Mouse (Mus musculus) thymus, adult 2 months (tissue): Measurements from ENCODE around the gene Mrtfa. TPM values are rescaled to one million over a fixed set of nuclear protein-coding genes. Genes with fewer than 3 reads are reported as not detected.
A peak's percentile ranks its signal among the peaks of the same experiment; 100 is the strongest.

Source experiments
- DNase-seq: peaks from one replicate; pipeline ENCODE4 v3.0.0; 2021
- H3K27ac ChIP-seq: fragments of 200-500 bp; 2 replicates; pipeline ENCODE4 v1.5.1; 2012; ENCODE audit warnings: low read length, control low read depth; ENCODE audit not compliant: control insufficient read depth, insufficient read depth
- H3K27me3 ChIP-seq: fragments of 200-500 bp; 2 replicates; pipeline ENCODE4 v1.6.1; 2012; ENCODE audit warnings: mild to moderate bottlenecking, low read length, moderate library complexity, mixed read lengths; ENCODE audit not compliant: control insufficient read depth, insufficient read depth
- H3K36me3 ChIP-seq: fragments of 200-500 bp; 2 replicates; pipeline ENCODE4 v1.6.1; 2012; ENCODE audit warnings: mild to moderate bottlenecking, low read length, moderate library complexity; ENCODE audit not compliant: control insufficient read depth, insufficient read depth
- H3K4me1 ChIP-seq: fragments of 200-500 bp; replicated peaks from 2 replicates; pipeline ENCODE4 v1.6.1; 2012; ENCODE audit warnings: low read length; ENCODE audit not compliant: control insufficient read depth, insufficient read depth
- H3K4me3 ChIP-seq: fragments of 200-500 bp; 2 replicates; pipeline ENCODE4 v1.5.1; 2012; ENCODE audit warnings: mild to moderate bottlenecking, low read length, control low read depth, moderate library complexity; ENCODE audit not compliant: control insufficient read depth, insufficient read depth
- CTCF ChIP-seq: fragments of 200-500 bp; IDR thresholded peaks from 2 replicates; pipeline ENCODE4 v1.5.1; 2012; ENCODE audit warnings: mild to moderate bottlenecking, control low read depth, low read length, moderate library complexity, borderline replicate concordance; ENCODE audit not compliant: control insufficient read depth, poor library complexity, insufficient read depth; ENCODE audit errors: extremely low read depth
- POLR2A ChIP-seq: fragments of 200-500 bp; IDR thresholded peaks from 2 replicates; pipeline ENCODE4 v1.6.1; 2012; ENCODE audit warnings: mild to moderate bottlenecking, low read length, control low read depth, moderate library complexity; ENCODE audit not compliant: control insufficient read depth, poor library complexity, insufficient read depth; ENCODE audit errors: extremely low read depth
- WGBS: fragments of 180-500 bp; shearing (Covaris S2); methylation state at CpG from one replicate; pipeline ENCODE4 v1.1.7; 2018; 5-methylcytosine and 5-hydroxymethylcytosine counted together
- polyA plus RNA-seq: library from polyadenylated mRNA; depleted of rRNA; stranded (reverse); fragments of >200 nt; gene quantifications from 2 replicates; pipeline ENCODE4 v1.2.3, GENCODE M21; 2012

Gene Mrtfa
- polyA plus RNA-seq, 1 experiment = 114 TPM

DNA sequence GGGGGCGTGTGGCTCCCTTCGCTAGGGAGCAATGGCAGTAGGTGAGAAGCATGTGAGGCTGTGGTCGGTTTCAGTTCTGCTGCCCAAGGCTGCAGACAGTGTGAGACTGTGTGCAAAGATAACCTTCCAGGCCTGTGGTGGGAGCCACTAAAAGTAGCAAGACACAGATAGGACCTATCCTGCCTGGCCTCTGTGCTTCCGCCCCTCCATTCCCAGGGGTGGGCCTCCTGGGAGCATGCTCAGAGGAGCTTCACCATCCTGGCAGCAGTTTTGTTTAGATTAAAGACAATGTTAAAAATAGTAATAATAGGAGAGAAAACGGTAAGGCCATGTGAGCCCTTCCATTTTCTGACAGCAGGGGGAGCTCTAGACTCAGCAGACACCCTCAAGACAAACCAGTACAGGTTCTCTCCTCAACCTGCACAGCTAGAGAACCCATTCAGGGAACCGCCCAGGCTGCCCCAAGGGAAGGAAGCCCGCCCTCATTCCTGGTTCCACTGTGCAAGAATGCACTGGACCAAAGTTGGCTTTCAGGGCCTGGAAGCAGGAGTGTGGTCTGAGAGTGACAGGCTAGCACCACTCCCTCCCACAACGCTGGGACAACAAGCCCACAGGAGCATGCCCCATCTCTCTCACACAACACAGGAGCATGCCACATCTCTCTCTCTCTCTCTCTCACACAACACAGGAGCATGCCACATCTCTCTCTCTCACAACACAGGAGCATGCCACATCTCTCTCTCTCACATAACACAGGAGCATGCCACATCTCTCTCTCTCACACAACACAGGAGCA lies 163.0 kb downstream of the Mrtfa start:
- no peak overlapping the region for H3K4me3 ChIP-seq
- peaks cover 8% of the 10 kb centered on the region for H3K36me3 ChIP-seq
- no peaks in the 10 kb centered on the region for H3K27me3 ChIP-seq
- H3K4me1 ChIP-seq = peaks cover 2% of the 10 kb centered on the region; the same call in 1 of the 2 replicates
- TF ChIP-seq CTCF = peak; percentile 40; the same call in 1 of the 2 replicates
- TF ChIP-seq POLR2A = no peak
- DNase-seq = peak; percentile 79
- H3K27ac ChIP-seq = no peak overlapping the region
- WGBS = 50% methylated on average over 8 of the region's 8 CpGs

- peaks cover 2% of the 10 kb centered on the region; the same call in 1 of the 2 replicates for H3K4me1 ChIP-seq
These were observed 163.7 kb downstream of the Mrtfa start for GRCm38 (mm10) chr15:81026901-81027300.

DNA sequence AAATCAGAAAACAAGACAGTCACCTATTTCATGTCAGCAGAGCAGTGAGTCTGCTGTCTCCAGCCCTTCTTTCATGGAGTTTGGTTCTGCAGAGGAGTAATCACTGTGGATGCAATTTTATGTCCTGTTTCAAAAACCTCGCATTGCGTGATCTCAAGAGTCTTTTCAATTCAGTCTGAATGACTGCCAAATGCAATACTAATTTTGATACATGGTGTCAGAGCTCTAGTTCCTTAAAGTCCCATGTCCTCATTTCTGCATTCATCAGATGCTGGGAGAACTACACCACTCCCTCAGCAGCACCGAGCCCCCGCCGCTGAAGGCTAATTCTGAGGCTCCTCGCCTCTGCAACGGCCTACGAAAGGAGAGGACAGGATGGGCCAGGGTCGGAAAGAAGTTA lies 166.7 kb downstream of the Mrtfa start:
- no peak for DNase-seq
- peaks cover 2% of the 10 kb centered on the region; the same call in 1 of the 2 replicates for H3K4me1 ChIP-seq
- WGBS = 96% methylated on average over 9 of the region's 9 CpGs
- no peak overlapping the region for H3K27ac ChIP-seq
- no peak overlapping the region for H3K4me3 ChIP-seq
- H3K27me3 ChIP-seq = no peaks in the 10 kb centered on the region
- TF ChIP-seq CTCF (no peak), POLR2A (no peak)
- peaks cover 45% of the 10 kb centered on the region for H3K36me3 ChIP-seq

More at GRCm38 (mm10) chr15:81026901-81027300, 163.7 kb downstream of the Mrtfa start:
- Histone ChIP-seq H3K27me3 (no peaks in the 10 kb centered on the region), H3K27ac (no peak overlapping the region), H3K4me3 (no peak overlapping the region), H3K36me3 (peaks cover 14% of the 10 kb centered on the region)
- no peak for DNase-seq
- 93% methylated on average over 5 of the region's 5 CpGs for WGBS
- TF ChIP-seq CTCF (no peak), POLR2A (no peak)

- TF ChIP-seq POLR2A = no peak
- TF ChIP-seq CTCF = no peak
These were observed 168.1 kb downstream of the Mrtfa start for GRCm38 (mm10) chr15:81022437-81022836.

GRCm38 (mm10) chr15:81021377-81021776 lies 169.2 kb downstream of the Mrtfa start:
- Histone ChIP-seq H3K4me1 (no peaks in the 10 kb centered on the region), H3K4me3 (no peak overlapping the region)
- TF ChIP-seq POLR2A (no peak), CTCF (no peak)

More at GRCm38 (mm10) chr15:81022437-81022836, 168.1 kb downstream of the Mrtfa start:
- DNase-seq = no peak
- 94% methylated on average over 7 of the region's 7 CpGs for WGBS
- H3K36me3 ChIP-seq = peaks cover 57% of the 10 kb centered on the region
- no peak overlapping the region for H3K4me3 ChIP-seq
- no peaks in the 10 kb centered on the region for H3K4me1 ChIP-seq
- H3K27me3 ChIP-seq = no peaks in the 10 kb centered on the region
- no peak overlapping the region for H3K27ac ChIP-seq

GRCm38 (mm10) chr15:81017308-81017707 lies 173.2 kb downstream of the Mrtfa start:
- no peaks in the 10 kb centered on the region for H3K4me1 ChIP-seq
- DNase-seq = no peak
- H3K4me3 ChIP-seq = no peak overlapping the region
- no peak overlapping the region for H3K27ac ChIP-seq
- 97% methylated on average over 7 of the region's 7 CpGs for WGBS
- TF ChIP-seq POLR2A (no peak), CTCF (no peak)
- H3K27me3 ChIP-seq = no peaks in the 10 kb centered on the region
- peaks cover 77% of the 10 kb centered on the region for H3K36me3 ChIP-seq

More at GRCm38 (mm10) chr15:81021377-81021776, 169.2 kb downstream of the Mrtfa start:
- DNase-seq = no peak
- Histone ChIP-seq H3K27me3 (no peaks in the 10 kb centered on the region), H3K36me3 (peaks cover 65% of the 10 kb centered on the region), H3K27ac (no peak overlapping the region)
- WGBS = 65% methylated on average over 6 of the region's 6 CpGs
